Mouse (Mus musculus) testis, adult 2 months (tissue): ENCODE results near the gene Ttc3.

Experiments
- CTCF ChIP-seq: fragments of 200-500 bp; IDR thresholded peaks from 2 replicates; pipeline ENCODE4 v1.5.1; 2012; ENCODE audit warnings: low read depth, mild to moderate bottlenecking, inconsistent platforms, low read length, moderate library complexity; ENCODE audit not compliant: control insufficient read depth, insufficient read depth, insufficient replicate concordance
- POLR2A ChIP-seq: fragments of 200-500 bp; IDR thresholded peaks from 2 replicates; pipeline ENCODE4 v1.6.1; 2012; ENCODE audit warnings: low read depth, mild to moderate bottlenecking, inconsistent platforms, low read length, moderate library complexity; ENCODE audit not compliant: control insufficient read depth

GRCm38 (mm10) chr16:94383277-94383676, 12.9 kb downstream of the Ttc3 start:
- TF ChIP-seq CTCF, result no peak
- TF ChIP-seq POLR2A, result no peak
